Mouse (Mus musculus): ENCODE data around the gene Hpdl. TPM values are rescaled to one million over a fixed set of nuclear protein-coding genes. Genes with fewer than 3 reads are reported as not detected.

Gene Hpdl
- polyA plus RNA-seq, 1 experiment, result 0.22 TPM

DNA sequence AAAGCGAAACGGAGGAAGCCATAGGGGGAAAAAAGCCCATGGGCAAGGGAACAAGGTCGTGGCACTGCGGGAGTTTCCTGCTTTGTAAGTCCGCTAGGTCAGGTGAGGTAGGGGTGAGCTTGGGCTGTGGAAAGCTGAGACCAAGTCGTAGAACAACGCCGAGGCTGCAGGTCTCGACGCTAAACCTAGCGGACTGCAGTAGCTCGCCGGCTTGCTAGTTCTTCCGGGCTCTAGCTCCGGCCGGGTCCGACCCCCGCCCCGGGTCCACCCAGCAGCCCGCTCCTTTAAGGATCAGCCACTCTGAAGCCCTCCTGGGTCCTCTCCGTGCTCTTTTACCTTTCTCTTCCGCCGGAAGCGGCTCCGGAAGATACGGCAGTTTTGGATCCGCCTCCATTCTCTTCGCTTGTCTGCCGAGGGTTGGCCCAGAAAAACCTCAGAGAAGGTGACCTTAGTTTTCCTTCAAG is 3.1 kb upstream of the Hpdl start:
- Histone ChIP-seq H3K27me3 (ENCODE audit: control insufficient read depth, insufficient read depth, low read length) (peaks cover 8% of the 10 kb centered on the region; the same call in 1 of the 2 replicates), H3K4me3 (ENCODE audit: extremely low read depth, insufficient read depth, insufficient read length) (peak overlapping the region; percentile 78), H3K36me3 (ENCODE audit: control insufficient read depth, insufficient read depth, low read length) (no peaks in the 10 kb centered on the region), H3K27ac (ENCODE audit: insufficient read depth, low read length) (peak overlapping the region; percentile 83), H3K4me1 (ENCODE audit: control insufficient read depth, insufficient read depth, insufficient read length) (peaks cover 13% of the 10 kb centered on the region; the same call in 1 of the 2 replicates)
- WGBS, result 2% methylated on average over 29 of the region's 29 CpGs
- peak; percentile 38 to 68 for DNase-seq (ENCODE audit: low read depth in 1 of 2, low spot score in 2 of 2)
- no peak for TF ChIP-seq CTCF (IDR thresholded peaks at IDR 0.05; ENCODE audit: extremely low read depth, insufficient read depth, insufficient read length, insufficient replicate concordance)
- TF ChIP-seq POLR2A (IDR thresholded peaks at IDR 0.05; ENCODE audit: low read depth, low read length), result peak; percentile 38; the same call in 1 of the 2 replicates

DNA sequence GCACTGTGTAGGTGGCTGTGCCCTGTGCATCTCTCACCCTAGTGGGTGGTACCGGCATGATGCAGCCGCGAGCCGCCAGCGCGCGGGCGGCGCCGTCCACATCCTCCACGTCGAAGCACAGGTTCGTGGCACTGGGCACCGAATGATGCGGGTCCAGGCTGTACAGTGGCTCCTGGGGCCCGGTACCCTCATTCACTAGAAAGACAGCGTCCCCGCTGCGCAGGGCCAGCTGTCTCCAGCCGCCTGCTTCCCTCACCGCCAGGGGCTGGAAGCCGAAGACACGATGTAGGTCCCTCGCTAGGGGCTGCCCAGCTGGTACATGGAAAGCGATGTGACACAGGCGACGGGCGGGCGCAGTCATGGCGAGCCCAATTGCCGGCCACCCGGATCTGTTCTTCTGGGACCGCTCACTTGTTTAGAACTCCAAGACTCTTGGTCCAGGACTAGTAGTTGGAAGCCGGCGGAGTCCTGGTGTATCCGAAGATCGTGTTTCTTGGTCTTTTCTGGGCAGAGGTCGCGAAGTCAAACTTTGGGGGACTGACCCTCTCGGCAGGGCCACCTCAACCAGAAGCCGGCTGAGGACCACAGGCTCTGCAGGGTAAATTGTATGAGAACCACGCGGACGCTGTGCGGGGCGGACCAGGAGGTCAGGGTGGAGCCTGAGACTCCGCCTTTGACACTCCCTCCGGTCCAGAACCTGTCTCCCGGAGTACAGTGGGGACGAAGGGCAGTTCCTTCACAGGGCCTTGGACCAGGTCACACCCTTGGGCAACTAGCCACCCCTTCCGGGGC is 409 bp downstream of the Hpdl start:
- Histone ChIP-seq H3K4me1 (ENCODE audit: control insufficient read depth, insufficient read depth, insufficient read length) (peaks cover 13% of the 10 kb centered on the region; the same call in 1 of the 2 replicates), H3K27ac (ENCODE audit: insufficient read depth, low read length) (no peak overlapping the region), H3K4me3 (ENCODE audit: extremely low read depth, insufficient read depth, insufficient read length) (peak overlapping the region; percentile 69), H3K36me3 (ENCODE audit: control insufficient read depth, insufficient read depth, low read length) (no peaks in the 10 kb centered on the region; the same call in 1 of the 2 replicates), H3K27me3 (ENCODE audit: control insufficient read depth, insufficient read depth, low read length) (peaks cover 8% of the 10 kb centered on the region; the same call in 1 of the 2 replicates)
- TF ChIP-seq POLR2A (IDR thresholded peaks at IDR 0.05; ENCODE audit: low read depth, low read length) (no peak), CTCF (IDR thresholded peaks at IDR 0.05; ENCODE audit: extremely low read depth, insufficient read depth, insufficient read length, insufficient replicate concordance) (no peak; the same call in 1 of the 2 replicates)
- DNase-seq (ENCODE audit: low read depth in 1 of 2, low spot score in 2 of 2), result peak in 1 of 2 experiments; percentile 30
- WGBS, result 1% methylated on average over 51 of the region's 51 CpGs

DNA sequence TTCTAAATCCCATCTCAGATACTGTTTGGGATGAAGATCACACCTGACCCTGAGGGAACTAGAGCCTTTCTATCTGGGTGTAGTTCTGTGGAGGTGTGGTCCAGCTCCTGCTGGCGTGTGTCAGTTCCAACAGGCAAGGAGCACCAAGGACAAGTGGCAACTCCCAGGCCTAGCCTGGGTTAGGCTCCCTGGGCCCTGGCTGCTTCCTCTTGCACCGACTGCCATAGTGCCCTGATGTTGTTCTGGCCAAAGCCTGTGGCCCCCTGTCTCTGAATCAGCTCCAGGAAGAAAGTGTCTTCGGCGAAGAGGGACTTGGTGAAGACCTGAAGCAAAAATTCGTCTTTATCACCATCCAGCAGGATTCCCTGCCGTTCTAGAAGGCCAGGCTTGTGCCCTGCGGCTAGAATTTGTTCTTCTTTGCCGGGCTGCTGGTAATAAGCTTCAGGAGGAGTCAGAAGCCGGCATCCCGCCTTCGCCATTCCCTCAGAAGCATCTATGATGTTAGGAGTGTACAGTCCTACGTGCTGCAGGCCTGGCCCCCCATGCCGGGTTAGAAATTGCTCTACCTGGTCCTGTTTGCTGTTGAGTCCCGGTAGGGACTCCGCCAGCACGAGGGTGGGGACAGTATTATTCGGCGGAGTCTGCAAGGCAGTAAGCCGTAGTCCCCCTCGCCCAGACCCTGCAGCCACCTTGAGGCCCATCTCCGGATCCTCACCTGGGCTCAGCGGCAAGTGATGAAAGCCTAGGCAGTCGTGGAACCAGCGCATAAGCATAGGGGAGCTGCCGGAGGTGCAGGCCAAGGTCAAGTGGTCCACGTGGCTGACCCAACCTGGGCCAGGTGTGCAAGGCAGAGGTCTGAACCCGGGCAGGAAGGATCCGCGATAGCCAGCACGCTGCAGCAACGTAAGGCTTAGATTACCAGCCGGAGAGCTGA is 1.3 kb downstream of the Hpdl start:
- 52% methylated on average over 32 of the region's 32 CpGs for WGBS

DNA sequence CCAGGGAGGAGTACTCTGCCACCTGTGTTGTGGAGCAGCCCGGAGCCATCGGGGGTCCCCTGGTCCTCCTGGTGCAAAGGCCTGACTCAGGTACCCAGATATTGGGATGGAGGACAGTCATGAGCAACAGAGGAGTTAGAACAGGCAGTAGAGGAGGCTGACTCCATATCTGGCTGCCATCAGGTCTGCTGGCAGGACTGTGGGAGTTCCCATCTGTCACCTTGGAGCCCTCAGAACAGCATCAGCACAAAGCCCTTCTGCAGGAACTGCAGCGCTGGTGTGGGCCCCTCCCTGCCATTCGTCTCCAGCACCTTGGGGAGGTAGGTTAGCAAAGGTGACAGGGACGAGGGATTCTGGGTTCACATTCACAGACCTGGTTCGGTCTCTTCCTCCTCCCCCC is 4.0 kb downstream of the Hpdl start:
- WGBS, result 88% methylated on average over 6 of the region's 6 CpGs
- H3K27me3 ChIP-seq (ENCODE audit: control insufficient read depth, insufficient read depth, low read length), result peaks cover 8% of the 10 kb centered on the region; the same call in 1 of the 2 replicates
- no peak overlapping the region for H3K27ac ChIP-seq (ENCODE audit: insufficient read depth, low read length)
- TF ChIP-seq POLR2A (IDR thresholded peaks at IDR 0.05; ENCODE audit: low read depth, low read length) (no peak), CTCF (IDR thresholded peaks at IDR 0.05; ENCODE audit: extremely low read depth, insufficient read depth, insufficient read length, insufficient replicate concordance) (no peak)
- no peaks in the 10 kb centered on the region; the same call in 1 of the 2 replicates for H3K36me3 ChIP-seq (ENCODE audit: control insufficient read depth, insufficient read depth, low read length)
- H3K4me1 ChIP-seq (ENCODE audit: control insufficient read depth, insufficient read depth, insufficient read length), result peaks cover 7% of the 10 kb centered on the region; the same call in 1 of the 2 replicates
- H3K4me3 ChIP-seq (ENCODE audit: extremely low read depth, insufficient read depth, insufficient read length), result no peak overlapping the region
- DNase-seq (ENCODE audit: low read depth in 1 of 2, low spot score in 2 of 2), result no peak

More for the DNA sequence above, 1.3 kb downstream of the Hpdl start:
- H3K4me1 ChIP-seq (ENCODE audit: control insufficient read depth, insufficient read depth, insufficient read length), result peaks cover 13% of the 10 kb centered on the region; the same call in 1 of the 2 replicates
- H3K27ac ChIP-seq (ENCODE audit: insufficient read depth, low read length), result no peak overlapping the region
- no peak for TF ChIP-seq POLR2A (IDR thresholded peaks at IDR 0.05; ENCODE audit: low read depth, low read length)
- TF ChIP-seq CTCF (IDR thresholded peaks at IDR 0.05; ENCODE audit: extremely low read depth, insufficient read depth, insufficient read length, insufficient replicate concordance), result no peak
- no peaks in the 10 kb centered on the region; the same call in 1 of the 2 replicates for H3K36me3 ChIP-seq (ENCODE audit: control insufficient read depth, insufficient read depth, low read length)
- peak overlapping the region; percentile 69; the same call in 1 of the 2 replicates for H3K4me3 ChIP-seq (ENCODE audit: extremely low read depth, insufficient read depth, insufficient read length)
- no peak for DNase-seq (ENCODE audit: low read depth in 1 of 2, low spot score in 2 of 2)
- H3K27me3 ChIP-seq (ENCODE audit: control insufficient read depth, insufficient read depth, low read length), result peaks cover 8% of the 10 kb centered on the region; the same call in 1 of the 2 replicates

GRCm38 (mm10) chr4:116815276-116815675 is 6.2 kb downstream of the Hpdl start:
- TF ChIP-seq CTCF (IDR thresholded peaks at IDR 0.05; ENCODE audit: extremely low read depth, insufficient read depth, insufficient read length, insufficient replicate concordance) (no peak), POLR2A (IDR thresholded peaks at IDR 0.05; ENCODE audit: low read depth, low read length) (no peak)
- WGBS, result 93% methylated on average over 5 of the region's 5 CpGs
- Histone ChIP-seq H3K4me3 (ENCODE audit: extremely low read depth, insufficient read depth, insufficient read length) (no peak overlapping the region), H3K27me3 (ENCODE audit: control insufficient read depth, insufficient read depth, low read length) (no peaks in the 10 kb centered on the region), H3K36me3 (ENCODE audit: control insufficient read depth, insufficient read depth, low read length) (no peaks in the 10 kb centered on the region; the same call in 1 of the 2 replicates), H3K4me1 (ENCODE audit: control insufficient read depth, insufficient read depth, insufficient read length) (no peaks in the 10 kb centered on the region), H3K27ac (ENCODE audit: insufficient read depth, low read length) (no peak overlapping the region)
- no peak for DNase-seq (ENCODE audit: low read depth in 1 of 2, low spot score in 2 of 2)

DNA sequence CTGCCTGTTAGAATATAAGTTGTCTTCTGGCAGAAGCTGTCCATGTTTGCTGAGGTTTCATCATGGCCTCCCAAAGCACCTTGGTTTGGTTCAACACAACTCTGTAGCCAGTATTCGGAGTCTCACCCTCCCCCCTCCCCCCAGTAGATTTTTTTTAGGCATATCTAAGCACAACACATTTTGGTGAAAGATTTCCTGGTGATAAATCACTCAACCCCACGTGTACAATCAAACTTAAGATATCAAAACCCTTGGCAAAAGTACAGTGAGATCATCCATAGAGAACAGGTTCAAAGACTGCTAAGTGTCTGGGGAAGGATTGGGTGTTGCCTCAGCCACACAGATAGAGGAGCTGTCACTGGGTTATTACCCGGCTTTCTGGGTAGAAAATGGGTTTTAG is 10.5 kb downstream of the Hpdl start:
- Histone ChIP-seq H3K36me3 (ENCODE audit: control insufficient read depth, insufficient read depth, low read length) (no peaks in the 10 kb centered on the region), H3K27ac (ENCODE audit: insufficient read depth, low read length) (no peak overlapping the region), H3K4me1 (ENCODE audit: control insufficient read depth, insufficient read depth, insufficient read length) (peaks cover 4% of the 10 kb centered on the region; the same call in 1 of the 2 replicates), H3K4me3 (ENCODE audit: extremely low read depth, insufficient read depth, insufficient read length) (no peak overlapping the region), H3K27me3 (ENCODE audit: control insufficient read depth, insufficient read depth, low read length) (no peaks in the 10 kb centered on the region)
- DNase-seq (ENCODE audit: low read depth in 1 of 2, low spot score in 2 of 2), result no peak
- 58% methylated on average over 3 of the region's 3 CpGs for WGBS
- TF ChIP-seq CTCF (IDR thresholded peaks at IDR 0.05; ENCODE audit: extremely low read depth, insufficient read depth, insufficient read length, insufficient replicate concordance), result no peak
- no peak for TF ChIP-seq POLR2A (IDR thresholded peaks at IDR 0.05; ENCODE audit: low read depth, low read length)
